Mouse (Mus musculus): ENCODE results near the gene Lrfn2. TPM values are rescaled to one million over a fixed set of nuclear protein-coding genes. Genes with fewer than 3 reads are reported as not detected.

Lrfn2 gene
- polyA plus RNA-seq (2014; fragmentation: Illumina TruSeq; extraction: RNeasy Lipid Tissue Mini Kit (QIAGEN cat#74804); ENCODE audit: low read depth, low replicate concordance) = not detected

GRCm38 (mm10) chr17:48931621-48932405 is at the start of gene Lrfn2:
Gene Lrfn2, plus strand, starts transcription at chr17:48932379.

Measured in sigmoid colon, adult 10 weeks (tissue).